Mouse (Mus musculus) cerebellum, adult 18-20 months (tissue): ENCODE results near the gene Fbln1.

ENCODE experiments used
- DNase-seq, 2 experiments: peaks; one replicate each; pipeline ENCODE4 v3.0.0; 2021

Gene Fbln1

DNA sequence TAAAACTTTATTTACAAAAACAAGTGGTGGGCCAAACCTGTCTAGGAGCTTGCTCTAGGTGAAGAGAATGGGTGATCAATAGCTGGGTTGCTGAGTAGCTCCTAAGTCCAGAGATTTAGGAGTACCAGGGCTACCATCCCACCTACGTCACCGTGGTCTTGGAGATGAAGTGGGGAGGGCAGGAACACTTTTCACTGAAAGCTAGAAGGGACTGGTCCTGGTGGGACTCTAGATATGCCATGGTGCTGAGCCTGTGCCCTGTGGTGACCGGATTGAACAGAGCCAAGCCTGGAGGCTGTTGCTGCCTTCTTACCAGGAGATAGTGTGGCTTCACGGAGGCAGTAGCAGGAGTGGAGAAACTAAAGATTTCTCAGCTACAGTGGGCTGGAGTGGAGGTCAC lies 34.3 kb downstream of the Fbln1 start:
- DNase-seq, result no peak

DNA sequence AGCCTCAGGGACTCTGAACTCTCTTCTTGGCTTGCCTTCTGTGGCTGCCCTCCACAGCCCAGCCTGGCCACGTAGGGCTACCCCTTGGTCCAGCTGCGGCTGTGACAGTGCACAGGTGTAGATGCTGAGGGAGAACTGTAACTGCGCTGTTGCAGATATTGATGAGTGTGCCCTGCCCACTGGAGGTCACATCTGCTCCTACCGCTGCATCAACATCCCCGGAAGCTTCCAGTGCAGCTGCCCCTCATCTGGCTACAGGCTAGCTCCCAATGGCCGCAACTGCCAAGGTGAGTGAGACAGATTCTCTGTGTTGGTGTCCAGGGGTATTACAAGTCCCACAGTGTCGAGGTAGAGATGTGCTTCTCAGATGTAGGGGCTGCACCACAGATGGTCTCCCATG lies 36.1 kb downstream of the Fbln1 start:
- DNase-seq, result no peak

DNA sequence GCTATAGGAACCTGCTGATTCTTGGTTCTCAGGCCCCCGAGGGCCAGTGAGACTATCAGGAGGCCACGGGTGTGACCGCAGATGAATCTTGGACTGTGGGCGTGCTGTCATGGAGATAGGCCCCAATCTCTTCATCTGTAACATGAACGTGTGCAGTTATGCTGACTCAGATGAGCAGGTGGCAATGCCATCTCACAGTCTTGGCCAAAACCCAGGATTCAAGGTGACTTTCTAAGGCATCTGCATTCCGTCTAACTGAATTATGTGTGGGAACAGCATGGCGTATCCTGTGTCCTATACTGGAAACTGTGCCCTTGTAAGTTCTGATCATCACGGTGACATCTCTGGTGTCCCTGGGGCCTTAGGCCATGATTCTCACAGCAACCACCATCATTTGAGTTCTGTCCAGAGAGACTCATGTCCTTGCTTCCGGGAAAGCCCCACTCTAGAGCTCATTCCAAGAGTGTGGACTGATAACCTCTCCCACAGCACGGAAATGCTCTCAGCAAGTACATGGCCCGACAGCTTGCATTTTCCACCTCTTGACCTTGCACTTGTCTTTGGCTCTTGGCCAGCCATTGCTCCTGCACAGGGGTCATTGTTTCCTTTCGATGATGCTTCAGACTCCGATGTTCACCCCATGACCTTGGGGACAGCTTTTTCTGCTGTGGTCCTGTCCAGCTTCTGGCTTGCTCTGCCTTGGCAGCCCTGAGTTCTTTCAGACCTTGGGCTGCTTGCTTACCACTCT lies 38.8 kb downstream of the Fbln1 start:
- no peak for DNase-seq

DNA sequence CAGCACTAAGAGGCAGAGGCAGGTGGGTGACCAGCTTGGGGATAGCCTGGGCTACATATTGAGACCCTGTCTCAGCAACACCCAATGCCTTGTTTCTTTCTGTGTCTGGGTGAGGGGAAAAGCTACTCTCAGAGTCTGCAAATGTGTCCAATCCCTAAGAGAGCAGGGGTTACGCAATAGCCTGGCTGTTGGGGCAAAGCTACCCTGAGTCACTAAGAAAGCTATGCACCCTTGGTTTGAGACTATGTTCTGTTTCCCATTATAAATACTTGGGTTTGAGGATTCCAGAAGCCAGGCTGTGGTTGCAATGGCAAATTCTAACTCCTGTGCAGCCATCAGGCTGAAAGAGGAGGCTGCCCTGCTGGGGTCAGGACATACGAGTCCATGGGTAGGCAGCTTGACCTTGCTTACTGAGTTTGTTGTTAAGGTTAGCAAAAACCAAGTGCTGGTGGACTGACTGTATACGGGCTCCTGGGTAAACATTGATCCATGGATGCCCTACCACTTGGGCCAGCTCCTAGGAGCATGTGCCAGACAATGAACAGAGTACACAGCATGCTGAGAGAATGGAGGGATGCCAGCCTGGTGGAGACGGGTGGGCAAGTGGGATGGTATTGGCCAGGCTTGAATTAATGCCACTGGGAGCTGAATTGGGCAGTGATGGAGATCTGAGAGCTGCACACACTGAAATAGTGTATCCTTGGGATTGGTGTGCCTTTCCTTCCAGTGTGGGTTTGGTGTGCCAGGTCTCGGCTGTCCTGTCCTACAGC lies 39.7 kb downstream of the Fbln1 start:
- DNase-seq, result no peak

DNA sequence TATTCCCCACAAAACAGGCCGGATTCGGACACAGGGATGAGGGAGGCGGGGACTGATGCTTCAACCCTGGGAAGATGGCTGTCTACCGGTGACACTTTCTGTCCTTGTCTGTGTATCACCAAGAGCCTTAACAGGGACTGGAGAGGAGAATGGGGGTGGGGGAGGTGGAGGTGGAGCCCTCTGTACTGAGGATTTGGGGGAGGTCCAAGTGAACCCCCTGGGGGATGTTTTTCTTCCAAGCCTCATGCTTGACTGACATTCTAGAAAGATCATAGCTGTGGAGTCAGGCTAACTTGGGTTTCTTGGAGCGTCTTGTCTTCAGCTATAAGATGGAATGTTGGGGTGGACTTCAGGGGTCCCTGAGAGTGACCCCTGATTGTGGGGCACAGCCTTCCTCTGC lies 40.3 kb downstream of the Fbln1 start:
- DNase-seq, result no peak

DNA sequence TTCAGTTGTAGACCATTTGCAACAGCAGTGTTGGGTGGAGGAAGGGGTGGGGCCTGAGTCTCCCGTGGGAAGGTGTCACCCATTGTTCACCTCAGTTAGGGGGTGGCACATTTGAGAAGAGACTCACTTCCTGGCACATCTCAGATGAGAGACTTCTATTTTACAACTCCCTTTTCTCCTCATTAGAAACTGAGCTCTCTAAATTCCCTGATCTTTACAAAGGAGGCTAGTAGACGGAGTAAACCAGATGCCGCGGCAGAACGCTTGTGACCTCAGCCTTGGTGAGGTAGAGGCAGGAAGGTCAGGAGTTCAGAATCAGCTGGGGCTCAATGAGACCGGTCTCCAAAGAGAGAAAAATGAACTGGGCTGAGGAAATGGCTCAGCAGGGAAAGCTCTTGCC lies 41.2 kb downstream of the Fbln1 start:
- no peak for DNase-seq

DNA sequence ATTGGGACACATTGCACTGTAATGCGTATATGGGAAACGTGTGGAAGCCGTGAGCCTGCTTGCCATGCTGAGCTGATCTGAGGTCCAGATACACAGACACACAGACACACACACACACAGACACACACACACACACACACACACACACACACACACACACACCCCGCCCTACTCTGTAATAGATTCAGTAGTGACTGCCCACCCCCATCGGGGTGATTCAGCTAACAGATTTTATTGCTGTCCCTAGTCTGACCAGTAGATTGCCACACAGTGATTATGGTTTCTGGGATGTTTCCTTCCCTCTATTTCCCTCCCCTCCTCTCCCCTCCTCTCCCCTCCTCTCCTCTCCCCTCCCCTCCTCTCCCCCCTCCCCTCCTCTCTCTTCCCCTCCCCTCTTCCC lies 42.6 kb downstream of the Fbln1 start:
- no peak for DNase-seq

DNA sequence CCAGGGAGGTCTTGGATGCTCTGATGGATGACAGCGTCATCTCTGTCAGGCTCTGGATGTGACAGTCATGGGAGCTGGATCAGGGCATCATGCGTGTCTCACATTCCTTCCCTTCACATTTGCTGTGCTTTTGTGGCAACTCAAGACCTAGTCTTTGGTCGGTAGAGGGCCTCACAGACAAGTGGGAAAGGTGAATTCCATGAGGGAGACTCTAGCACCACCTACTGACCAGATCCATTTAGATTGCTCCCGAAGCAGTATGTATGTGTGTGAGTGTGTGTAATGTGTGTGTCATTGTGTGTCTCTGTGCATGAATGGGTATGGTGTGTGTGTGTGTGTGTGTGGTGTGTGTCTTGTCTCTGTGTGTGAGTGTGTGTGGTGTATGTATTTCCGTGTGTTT lies 43.5 kb downstream of the Fbln1 start:
- peak; percentile 38 to 42 for DNase-seq

DNA sequence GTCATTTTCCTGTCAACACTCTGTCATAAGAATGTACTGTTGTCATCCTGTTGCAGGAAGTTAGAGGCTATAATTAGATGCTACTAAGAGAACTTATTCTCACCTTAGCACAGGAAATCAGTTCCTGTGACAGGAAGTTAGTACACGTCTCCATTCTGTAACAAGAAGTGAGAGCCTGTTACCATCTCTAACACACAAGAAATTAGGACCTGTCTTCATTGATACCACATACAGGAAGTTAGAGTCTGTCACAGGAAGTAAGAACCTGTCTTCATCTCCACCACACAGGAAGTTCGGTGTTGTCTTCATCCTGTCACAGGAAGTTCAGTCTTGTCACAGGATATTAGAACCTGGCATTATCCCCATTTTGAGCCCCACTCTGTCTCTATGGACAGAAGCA lies 44.7 kb downstream of the Fbln1 start:
- no peak for DNase-seq

DNA sequence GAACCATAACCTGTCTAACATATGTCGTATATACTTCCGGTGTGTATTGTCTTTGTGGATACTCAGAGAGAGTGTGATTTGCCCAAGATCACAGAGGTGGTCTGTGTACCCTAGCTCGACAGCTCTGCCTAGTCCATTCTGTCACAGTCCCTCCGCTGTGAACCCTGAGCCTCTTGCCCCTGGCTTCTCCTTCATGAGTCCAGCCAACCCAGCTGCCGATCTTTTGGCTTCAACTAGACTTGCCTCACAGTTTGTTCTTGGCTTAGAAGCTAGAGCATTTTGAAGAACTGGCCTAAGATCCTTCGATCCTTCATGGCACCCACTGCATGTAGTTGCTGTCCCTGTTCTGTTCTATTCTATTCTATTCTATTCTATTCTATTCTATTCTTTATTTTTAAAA lies 46.7 kb downstream of the Fbln1 start:
- DNase-seq, result no peak

DNA sequence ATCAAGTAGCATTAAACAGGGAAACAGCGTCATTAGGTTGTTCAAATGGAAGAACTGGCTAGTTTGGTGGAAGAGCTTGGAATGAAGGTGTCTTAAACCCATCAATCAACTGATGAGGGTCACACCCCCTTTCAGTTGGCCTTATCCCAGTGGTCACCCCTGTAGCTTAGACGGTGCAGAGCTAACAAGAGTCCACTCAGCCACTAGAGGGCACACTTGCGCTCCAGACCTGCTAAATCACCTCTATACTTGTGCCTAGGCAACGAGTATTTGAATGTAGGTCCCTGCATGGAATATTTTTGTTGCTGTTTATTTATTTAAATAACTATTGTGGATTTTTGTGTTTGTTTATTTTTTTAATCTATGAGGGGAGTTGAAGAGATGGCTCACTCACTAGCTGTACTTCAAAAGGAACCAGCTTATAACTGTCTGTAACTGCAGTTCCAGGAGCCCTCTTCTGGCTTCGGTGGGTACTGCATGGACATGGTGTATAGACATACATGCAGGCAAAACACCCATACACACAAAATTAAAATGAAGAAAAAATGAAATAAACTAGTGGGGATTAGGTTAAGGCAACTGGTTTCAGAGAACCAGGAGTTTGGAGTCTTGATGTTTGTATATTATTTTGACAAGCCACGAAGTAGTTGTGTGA lies 52.2 kb downstream of the Fbln1 start:
- peak in 1 of 2 experiments; percentile 14 for DNase-seq

DNA sequence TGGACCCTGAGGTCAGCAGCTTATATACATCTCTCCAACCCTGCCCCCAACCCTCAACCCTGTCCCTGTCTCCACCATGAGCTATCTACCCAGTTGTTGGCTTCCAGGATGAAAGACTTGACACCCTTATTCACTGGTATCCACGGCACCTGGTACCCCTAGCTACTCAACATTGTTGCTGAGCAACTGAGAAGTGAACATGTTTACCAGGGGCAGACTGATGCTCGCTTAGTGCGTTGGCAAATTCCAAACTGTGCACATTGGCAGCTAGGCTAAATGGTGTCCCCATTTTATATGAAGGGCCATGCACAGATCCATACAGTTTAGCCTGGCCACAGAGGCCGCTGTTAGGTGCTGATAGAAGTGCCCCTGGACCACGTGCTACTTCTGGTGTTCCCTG lies 57.1 kb downstream of the Fbln1 start:
- DNase-seq, result no peak

DNA sequence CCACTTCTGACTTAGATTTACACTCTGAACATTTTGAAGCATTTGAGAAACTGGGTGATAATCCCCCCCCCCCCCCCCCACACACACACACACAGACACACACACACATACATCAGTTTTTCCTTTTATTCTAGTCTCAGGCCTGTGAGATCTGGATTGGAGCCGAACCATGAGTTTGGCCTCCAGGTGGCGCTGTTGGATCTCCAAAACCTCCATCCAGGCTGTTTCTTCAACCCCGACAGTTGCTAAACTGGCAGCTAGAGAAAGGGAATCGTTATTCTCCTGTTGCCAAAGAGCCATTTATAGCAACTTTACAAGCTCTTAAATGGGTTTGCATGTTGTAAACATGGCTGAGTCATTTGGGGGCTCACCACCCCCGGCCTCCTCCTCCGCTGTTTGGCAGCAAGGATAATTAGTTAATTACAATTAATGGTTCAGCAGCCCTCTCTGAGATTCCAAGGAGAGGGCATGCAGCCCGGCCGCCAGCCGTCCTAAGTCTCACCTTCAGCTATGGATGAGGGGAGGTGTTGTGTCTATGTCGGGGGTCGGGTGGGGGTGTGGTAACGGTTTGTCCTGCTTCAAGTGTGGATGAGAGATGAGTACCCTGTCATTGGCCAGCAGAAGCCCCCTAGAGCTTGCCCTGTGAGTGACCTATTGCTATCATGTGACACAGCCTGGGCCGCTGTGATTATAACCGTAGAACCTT lies 61.1 kb downstream of the Fbln1 start:
- DNase-seq, result peak; percentile 74 to 87

DNA sequence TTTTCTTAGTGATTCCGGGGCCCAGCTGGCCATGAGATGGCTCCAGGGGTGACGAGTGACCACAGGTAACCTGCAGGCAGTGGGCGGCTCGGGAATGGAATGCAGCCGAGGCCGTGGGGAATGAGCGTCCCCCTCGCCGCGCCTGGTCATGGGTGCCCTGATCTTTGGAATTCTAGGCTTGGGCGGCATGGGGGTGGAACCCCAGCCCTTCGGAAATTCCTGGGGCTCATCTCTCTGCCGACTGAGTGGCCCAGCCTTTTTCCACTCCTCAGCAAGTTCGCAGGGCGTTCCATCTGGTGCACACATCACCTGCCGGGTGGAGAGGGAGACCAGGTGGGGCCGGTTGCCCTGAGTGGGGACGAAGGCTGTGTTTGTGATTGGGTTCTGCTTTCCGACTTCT lies 62.1 kb downstream of the Fbln1 start:
- no peak for DNase-seq

DNA sequence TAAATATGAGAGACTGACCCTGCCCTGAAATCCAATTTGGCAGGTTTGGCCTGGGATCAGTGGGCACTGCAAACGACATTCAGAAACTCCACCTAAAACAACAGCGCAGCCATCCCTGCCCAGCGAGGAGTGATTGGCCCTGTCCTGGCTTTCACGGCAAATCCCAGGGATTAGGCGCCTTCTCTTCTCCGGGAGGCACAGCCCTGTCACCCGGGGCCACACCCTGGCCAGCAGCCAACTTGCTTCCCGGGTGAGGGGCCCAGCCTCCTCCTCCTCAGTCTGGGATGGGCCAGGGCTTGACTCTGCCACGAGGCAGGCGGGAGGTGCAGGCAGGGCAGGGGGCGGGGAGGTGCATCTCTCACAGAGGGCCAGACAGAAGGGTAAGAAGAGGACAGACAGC lies 67.2 kb downstream of the Fbln1 start:
- no peak for DNase-seq

DNA sequence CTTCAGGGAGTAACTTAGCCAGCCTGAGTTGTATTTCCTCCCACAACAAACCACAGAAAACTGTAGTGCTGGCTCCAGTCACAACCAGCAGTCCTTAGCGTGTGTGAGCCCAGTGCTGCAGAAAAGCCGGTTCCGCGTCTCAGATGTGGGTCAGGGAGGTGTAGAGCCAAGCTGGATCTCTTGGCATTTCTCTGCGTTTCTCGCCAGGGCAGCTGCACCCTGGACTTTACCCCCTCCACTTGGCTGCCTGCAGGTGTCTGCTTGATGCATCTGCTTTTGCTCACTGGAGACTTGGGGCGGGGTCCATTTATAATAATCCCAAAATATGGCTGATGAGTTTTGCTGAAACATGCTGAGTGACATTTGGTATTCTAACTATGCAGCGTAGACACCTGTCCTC lies 71.5 kb downstream of the Fbln1 start:
- DNase-seq, result no peak

DNA sequence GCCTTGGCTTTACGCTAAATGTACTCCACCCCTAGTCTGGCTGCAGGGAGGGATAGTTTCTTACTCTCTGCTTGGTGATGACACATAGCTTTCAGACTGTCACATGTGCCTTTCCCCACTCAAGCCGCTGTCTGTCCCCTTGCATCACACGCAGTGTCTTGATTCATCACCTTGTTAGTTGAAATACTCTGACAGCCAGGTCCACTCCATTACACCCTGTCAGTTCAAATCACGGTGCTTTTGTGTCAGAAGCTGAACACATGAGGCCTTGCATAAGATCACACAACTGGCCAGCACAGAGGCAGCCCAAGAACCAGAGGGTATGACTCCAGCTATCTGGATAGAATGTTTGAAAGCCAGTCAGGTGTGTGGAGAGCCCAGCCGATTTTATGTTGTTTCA lies 73.2 kb downstream of the Fbln1 start:
- DNase-seq, result no peak

DNA sequence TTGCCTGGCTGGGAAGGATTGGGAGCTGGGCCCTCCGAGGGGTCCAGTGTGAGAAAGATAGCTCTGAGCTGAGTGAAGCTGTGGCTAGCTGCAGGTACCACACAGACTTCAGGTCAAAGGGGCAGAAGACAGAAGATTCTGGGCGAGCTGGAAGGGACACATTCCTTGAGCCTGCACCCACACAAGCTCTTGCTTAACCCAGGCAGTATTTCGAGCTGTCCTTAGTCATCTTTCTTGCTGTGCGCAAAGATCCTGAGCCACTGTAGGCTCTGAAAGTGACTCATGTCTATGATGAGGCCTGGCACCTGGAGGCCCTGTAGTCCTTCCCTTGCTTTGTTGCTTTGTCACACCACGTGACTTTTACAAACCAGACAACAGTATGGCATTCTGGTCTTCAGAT lies 76.3 kb downstream of the Fbln1 start:
- DNase-seq, result no peak

DNA sequence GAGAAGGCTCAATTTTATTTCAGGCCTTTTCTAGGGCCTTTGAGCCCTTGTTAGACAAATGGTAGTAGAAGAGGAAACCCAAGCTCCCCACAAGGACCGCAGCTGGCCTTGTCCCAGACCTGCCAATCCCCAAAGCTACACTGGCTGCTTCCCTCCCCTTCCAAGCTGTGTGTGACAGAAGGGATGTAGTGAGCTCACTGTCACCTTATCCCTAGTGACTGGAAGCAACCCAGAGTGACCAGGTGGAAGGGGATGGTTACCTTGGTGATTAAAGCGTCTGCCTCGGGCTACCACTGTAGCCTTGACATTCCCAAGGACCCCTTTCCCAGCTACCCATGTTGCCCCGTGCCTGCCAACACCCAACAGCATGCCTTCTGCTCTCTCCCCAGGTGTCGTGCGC lies 78.9 kb downstream of the Fbln1 start:
- no peak for DNase-seq

DNA sequence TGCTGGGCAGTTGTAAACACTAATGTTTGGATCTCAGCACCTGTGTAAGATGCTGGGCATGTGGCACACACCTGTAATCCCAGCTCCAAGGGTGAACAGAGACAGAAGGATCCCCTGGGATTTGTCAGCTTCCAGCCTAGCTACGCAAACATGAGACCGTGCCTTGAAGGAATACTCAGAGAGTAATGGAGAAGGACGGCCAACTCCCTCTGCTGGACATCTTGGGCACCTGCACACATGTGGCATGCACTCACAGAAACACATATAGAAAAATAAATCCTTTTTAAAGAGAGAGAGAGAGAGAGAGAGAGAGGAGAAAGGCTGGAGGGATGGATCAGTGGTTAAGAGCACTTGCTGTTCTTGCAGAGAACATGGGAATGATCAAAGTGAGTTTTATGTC lies 88.9 kb downstream of the Fbln1 start:
- no peak for DNase-seq

DNA sequence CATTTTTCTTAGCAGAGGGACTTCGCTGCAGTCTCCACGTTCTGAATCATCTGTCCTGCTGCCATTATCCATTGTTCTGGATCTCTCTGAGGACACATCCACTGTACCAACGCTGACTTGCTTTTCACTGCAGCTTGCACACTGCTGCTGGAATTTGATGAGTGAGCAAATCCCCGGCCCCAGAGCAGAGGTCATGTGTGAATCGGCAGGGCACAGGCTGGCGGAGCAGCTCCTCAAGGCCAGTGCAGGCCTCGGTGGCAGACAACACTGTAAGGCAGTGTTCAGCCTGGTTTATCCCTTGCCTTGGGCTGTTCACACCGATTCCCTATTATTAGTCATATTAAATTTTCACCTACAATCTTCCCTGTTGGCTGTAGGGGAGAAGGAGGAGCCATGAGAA lies 89.8 kb downstream of the Fbln1 start:
- DNase-seq, result no peak

DNA sequence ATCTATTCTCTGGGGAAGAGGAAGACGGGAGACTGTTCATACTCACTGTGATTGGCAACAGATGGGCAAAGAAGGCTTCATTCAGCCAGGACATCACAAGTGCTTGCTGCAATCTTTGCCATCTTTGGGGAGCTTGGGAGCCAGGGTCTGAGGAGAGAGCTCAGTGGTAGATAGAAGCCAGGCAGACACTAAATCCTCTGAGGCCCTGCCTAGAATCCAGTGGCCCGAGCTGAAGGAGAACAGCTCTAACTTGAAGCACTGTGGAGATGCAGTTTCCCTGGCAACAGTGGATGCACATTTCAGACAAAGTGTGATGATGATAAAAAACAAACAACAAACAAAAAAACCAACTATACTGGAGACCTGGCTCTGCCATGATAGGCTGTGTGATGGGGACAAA lies 90.2 kb downstream of the Fbln1 start:
- DNase-seq, result no peak

DNA sequence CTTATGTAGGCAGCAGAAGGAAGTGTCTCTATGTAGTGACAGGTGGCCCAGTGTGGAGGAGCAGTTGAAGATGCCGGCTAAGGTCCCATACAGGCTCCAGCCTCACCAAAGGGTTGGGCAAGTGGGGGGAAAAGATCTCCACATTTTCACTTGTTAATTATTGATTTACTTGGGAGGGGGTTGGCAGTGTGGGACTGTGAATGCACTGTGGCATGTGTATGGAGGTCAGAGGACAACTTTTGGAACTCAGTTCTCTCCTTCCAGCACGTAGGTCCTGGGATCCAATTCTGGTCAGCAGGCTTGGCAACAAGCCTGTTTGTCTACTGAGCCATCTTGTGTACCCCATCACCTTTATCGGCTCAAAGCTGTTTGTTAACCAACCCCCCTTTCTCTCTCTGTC lies 90.8 kb downstream of the Fbln1 start:
- no peak for DNase-seq
